Mouse (Mus musculus): Measurements from ENCODE around the gene Nle1.

GRCm38 (mm10) chr11:82947457-82947856 is 39.2 kb upstream of the Nle1 start:
- TF ChIP-seq CTCF (IDR thresholded peaks at IDR 0.05; ENCODE audit: extremely low read depth, insufficient read length, insufficient replicate concordance, low read depth, low read length) (no peak), POLR2A (IDR thresholded peaks at IDR 0.05; ENCODE audit: low read depth, low read length) (no peak)

All from small intestine, adult 2 months (tissue).